Mouse (Mus musculus) brain, embryonic 14.5 days (tissue): ENCODE results near the gene Trim42.

ENCODE experiments used
- CTCF ChIP-seq: fragments of 200-500 bp; IDR thresholded peaks from 2 replicates; pipeline ENCODE4 v1.5.1; 2012; ENCODE audit warnings: inconsistent platforms, mild to moderate bottlenecking, moderate library complexity, borderline replicate concordance; ENCODE audit not compliant: insufficient read depth, insufficient read length; ENCODE audit errors: extremely low read depth
- POLR2A ChIP-seq: fragments of 200-500 bp; IDR thresholded peaks from 2 replicates; pipeline ENCODE4 v1.6.1; 2012; ENCODE audit warnings: mild to moderate bottlenecking, inconsistent platforms, borderline replicate concordance; ENCODE audit not compliant: poor library complexity, insufficient read depth, insufficient read length, severe bottlenecking; ENCODE audit errors: extremely low read depth

GRCm38 (mm10) chr9:97322120-97322519 is 47.6 kb downstream of the Trim42 start:
- TF ChIP-seq POLR2A = no peak
- TF ChIP-seq CTCF = no peak
